Comparison of ENCODE assay signal across 9 mouse cellular contexts in genomic region chr9:3007272-3007671, GRCm38 (mm10). TPM values are rescaled to one million over a fixed set of nuclear protein-coding genes. Genes with fewer than 3 reads are reported as not detected.
A peak's percentile ranks its signal among the peaks of the same experiment; 100 is the strongest.
DNase-seq lines count a peak whose midpoint lies in the region; ATAC-seq lines count a peak whose summit lies in the region.
"Not testable (repeated sequence)": the region's sequence is repeated elsewhere in the genome, so short reads cannot be mapped to it uniquely, and the experiment has no call there.
"Had no signal": no experiment of that assay in that cellular context is flagged by ENCODE, and none has a peak within 500 bp of the region (broad histone marks: within the 10 kb centered on the region; RNA-seq: fewer than 3 reads in every experiment).

No protein-coding gene starts in this region.

- 0 out of 2 replicates have a peak, but pooled peaks have one; percentile 14 for ATAC-seq in forebrain, embryonic 13.5 days
- peak; percentile 19; the same call in 1 of the 2 replicates for ATAC-seq in hindbrain, embryonic 13.5 days (ENCODE audit: low FRiP score)
- 0 out of 2 replicates have a peak, but pooled peaks have one; percentile 31 for ATAC-seq in limb, embryonic 11.5 days (ENCODE audit: insufficient number of reproducible peaks, low FRiP score, low TSS enrichment, low read depth)
- ATAC-seq in neural tube, embryonic 15.5 days (ENCODE audit: low FRiP score), result peak; percentile 46; the same call in 1 of the 2 replicates

- H3K4me2 ChIP-seq in forebrain, embryonic 13.5 days; hindbrain, embryonic 13.5 days; limb, embryonic 11.5 days (ENCODE audit: low read depth, severe bottlenecking); neural tube, embryonic 15.5 days: not testable (repeated sequence)

- not testable (repeated sequence) for H3K9me3 ChIP-seq in forebrain, embryonic 13.5 days (replicated peaks); hindbrain, embryonic 13.5 days; limb, embryonic 11.5 days (ENCODE audit: control insufficient read depth, low read length); midbrain, embryonic 10.5 days (replicated peaks); neural tube, embryonic 15.5 days (replicated peaks)

- H3K4me3 ChIP-seq in forebrain, embryonic 13.5 days; hindbrain, embryonic 13.5 days; limb, embryonic 11.5 days (ENCODE audit: low read depth, low read length); midbrain, embryonic 10.5 days; neural tube, embryonic 15.5 days (replicated peaks): not testable (repeated sequence)

- DNase-seq in NIH3T3 (ENCODE audit: low read depth), result peak; percentile 6
- peak; percentile 10 for DNase-seq in embryo, embryonic 10.5 days (ENCODE audit: low spot score)
- not testable (repeated sequence) for DNase-seq in limb, embryonic 11.5 days (ENCODE audit: low spot score)
- peak; percentile 18 for DNase-seq in midbrain, embryonic 10.5 days (ENCODE audit: low spot score)

- not testable (repeated sequence) for H3K27ac ChIP-seq in forebrain, embryonic 13.5 days; hindbrain, embryonic 13.5 days; limb, embryonic 11.5 days (replicated peaks; ENCODE audit: low read depth, low read length); midbrain, embryonic 10.5 days (replicated peaks); neural tube, embryonic 15.5 days (replicated peaks)

- not testable (repeated sequence) for H3K36me3 ChIP-seq in forebrain, embryonic 13.5 days (ENCODE audit: poor library complexity, severe bottlenecking); hindbrain, embryonic 13.5 days; limb, embryonic 11.5 days (ENCODE audit: control insufficient read depth, insufficient read depth, low read length); midbrain, embryonic 10.5 days; neural tube, embryonic 15.5 days

- H3K9ac ChIP-seq in forebrain, embryonic 13.5 days; hindbrain, embryonic 13.5 days; limb, embryonic 11.5 days (ENCODE audit: low read length); neural tube, embryonic 15.5 days (replicated peaks): not testable (repeated sequence)

- WGBS in forebrain, embryonic 13.5 days, result 78% methylated on average over 8 of the region's 9 CpGs
- WGBS in hindbrain, embryonic 13.5 days, result 78% methylated on average over 8 of the region's 9 CpGs
- 77% methylated on average over 7 of the region's 9 CpGs for WGBS in limb, embryonic 11.5 days
- WGBS in midbrain, embryonic 10.5 days, result 78% methylated on average over 8 of the region's 9 CpGs
- 79% methylated on average over 8 of the region's 9 CpGs for WGBS in neural tube, embryonic 15.5 days

- H3K4me1 ChIP-seq in forebrain, embryonic 13.5 days; hindbrain, embryonic 13.5 days (replicated peaks); limb, embryonic 11.5 days (ENCODE audit: control insufficient read depth, insufficient read depth, low read length); midbrain, embryonic 10.5 days; neural tube, embryonic 15.5 days: not testable (repeated sequence)

- H3K27me3 ChIP-seq in forebrain, embryonic 13.5 days; hindbrain, embryonic 13.5 days; limb, embryonic 11.5 days (ENCODE audit: control insufficient read depth, insufficient read depth, low read length); midbrain, embryonic 10.5 days (ENCODE audit: low read depth, poor library complexity, severe bottlenecking); neural tube, embryonic 15.5 days (replicated peaks): not testable (repeated sequence)

RNA-seq across cellular contexts. Expression of gene Gm11168, which starts 4.1 kb away (rescaled TPM):
- polyA plus RNA-seq in forebrain, embryonic 13.5 days (2015; fragmentation: Nextera tagmentation; extraction: Ambion mirVana), result not detected in 2 replicates
- polyA plus RNA-seq in hindbrain, embryonic 13.5 days (2015; fragmentation: Nextera tagmentation; extraction: Ambion mirVana), result 0.39 TPM in 1 of 2 replicates, not detected in the other
- not detected in 2 replicates for polyA plus RNA-seq in limb, embryonic 11.5 days (2014; fragmentation: Nextera tagmentation; extraction: Ambion mirVana)
- polyA plus RNA-seq in midbrain, embryonic 10.5 days (2016; fragmentation: Nextera tagmentation; extraction: Ambion mirVana), result not detected in 2 replicates
- not detected in 2 replicates for polyA plus RNA-seq in neural tube, embryonic 15.5 days (2015; fragmentation: Nextera tagmentation; extraction: Ambion mirVana)
- polyA plus RNA-seq: intestine, embryonic 16.5 days; small intestine, adult 2 months had no signal

RNA-seq across cellular contexts. Expression of gene Gm10721, which starts 5.7 kb away (rescaled TPM):
- polyA plus RNA-seq in forebrain, embryonic 13.5 days (2015; fragmentation: Nextera tagmentation; extraction: Ambion mirVana), result 0.30 TPM in 1 of 2 replicates, not detected in the other
- polyA plus RNA-seq in hindbrain, embryonic 13.5 days (2015; fragmentation: Nextera tagmentation; extraction: Ambion mirVana), result 0.47 TPM in 1 of 2 replicates, not detected in the other
- polyA plus RNA-seq in limb, embryonic 11.5 days (2014; fragmentation: Nextera tagmentation; extraction: Ambion mirVana), result not detected in 2 replicates
- polyA plus RNA-seq in midbrain, embryonic 10.5 days (2016; fragmentation: Nextera tagmentation; extraction: Ambion mirVana), result not detected in 2 replicates
- 0.56 TPM in 1 of 2 replicates, not detected in the other for polyA plus RNA-seq in neural tube, embryonic 15.5 days (2015; fragmentation: Nextera tagmentation; extraction: Ambion mirVana)
- polyA plus RNA-seq: intestine, embryonic 16.5 days; small intestine, adult 2 months had no signal

RNA-seq across cellular contexts. Expression of gene Gm10722, which starts 6.5 kb away (rescaled TPM):
- polyA plus RNA-seq in forebrain, embryonic 13.5 days (2015; fragmentation: Nextera tagmentation; extraction: Ambion mirVana), result not detected in 2 replicates
- polyA plus RNA-seq in hindbrain, embryonic 13.5 days (2015; fragmentation: Nextera tagmentation; extraction: Ambion mirVana), result not detected in 2 replicates
- not detected in 2 replicates for polyA plus RNA-seq in limb, embryonic 11.5 days (2014; fragmentation: Nextera tagmentation; extraction: Ambion mirVana)
- polyA plus RNA-seq in midbrain, embryonic 10.5 days (2016; fragmentation: Nextera tagmentation; extraction: Ambion mirVana), result not detected in 2 replicates
- polyA plus RNA-seq in neural tube, embryonic 15.5 days (2015; fragmentation: Nextera tagmentation; extraction: Ambion mirVana), result not detected in 2 replicates
- polyA plus RNA-seq: intestine, embryonic 16.5 days; small intestine, adult 2 months had no signal

RNA-seq across cellular contexts. Expression of gene Gm10720, which starts 8.2 kb away (rescaled TPM):
- polyA plus RNA-seq in forebrain, embryonic 13.5 days (2015; fragmentation: Nextera tagmentation; extraction: Ambion mirVana), result not detected in 2 replicates
- not detected in 2 replicates for polyA plus RNA-seq in hindbrain, embryonic 13.5 days (2015; fragmentation: Nextera tagmentation; extraction: Ambion mirVana)
- not detected in 2 replicates for polyA plus RNA-seq in limb, embryonic 11.5 days (2014; fragmentation: Nextera tagmentation; extraction: Ambion mirVana)
- not detected in 2 replicates for polyA plus RNA-seq in midbrain, embryonic 10.5 days (2016; fragmentation: Nextera tagmentation; extraction: Ambion mirVana)
- polyA plus RNA-seq in neural tube, embryonic 15.5 days (2015; fragmentation: Nextera tagmentation; extraction: Ambion mirVana), result not detected in 2 replicates
- polyA plus RNA-seq: intestine, embryonic 16.5 days; small intestine, adult 2 months had no signal

RNA-seq across cellular contexts. Expression of gene Gm10719, which starts 9.9 kb away (rescaled TPM):
- 0.72 TPM in 1 of 2 replicates, not detected in the other for polyA plus RNA-seq in forebrain, embryonic 13.5 days (2015; fragmentation: Nextera tagmentation; extraction: Ambion mirVana)
- 0.75 and 0.81 TPM in 2 replicates for polyA plus RNA-seq in hindbrain, embryonic 13.5 days (2015; fragmentation: Nextera tagmentation; extraction: Ambion mirVana)
- not detected in 2 replicates for polyA plus RNA-seq in limb, embryonic 11.5 days (2014; fragmentation: Nextera tagmentation; extraction: Ambion mirVana)
- polyA plus RNA-seq in midbrain, embryonic 10.5 days (2016; fragmentation: Nextera tagmentation; extraction: Ambion mirVana), result not detected in 2 replicates
- polyA plus RNA-seq in neural tube, embryonic 15.5 days (2015; fragmentation: Nextera tagmentation; extraction: Ambion mirVana), result 0.27 and 0.29 TPM in 2 replicates
- polyA plus RNA-seq: intestine, embryonic 16.5 days; small intestine, adult 2 months had no signal
